Mouse (Mus musculus) lung, adult 2 months (tissue): ENCODE data around the gene Senp3. TPM values are rescaled to one million over a fixed set of nuclear protein-coding genes. Genes with fewer than 3 reads are reported as not detected.

ENCODE experiments used
- DNase-seq: peaks from one replicate; pipeline ENCODE4 v3.0.0; 2022
- H3K4me1 ChIP-seq: fragments of 200-500 bp; 2 replicates; pipeline ENCODE4 v1.6.1; 2011; ENCODE audit warnings: low read length; ENCODE audit not compliant: control insufficient read depth, insufficient read depth
- H3K4me3 ChIP-seq: fragments of 200-500 bp; replicated peaks from 2 replicates; pipeline ENCODE3; 2011; ENCODE audit warnings: low read depth, mild to moderate bottlenecking, control low read depth, low read length; ENCODE audit errors: extremely low read depth
- CTCF ChIP-seq: fragments of 200-500 bp; IDR thresholded peaks from 2 replicates; pipeline ENCODE4 v1.5.1; 2011; ENCODE audit warnings: mild to moderate bottlenecking, low read length, control low read depth; ENCODE audit not compliant: insufficient read depth
- POLR2A ChIP-seq: fragments of 200-500 bp; IDR thresholded peaks from 2 replicates; pipeline ENCODE4 v1.6.1; 2011; ENCODE audit warnings: low read depth, mild to moderate bottlenecking, control low read depth, low read length, borderline replicate concordance; ENCODE audit errors: extremely low read depth
- WGBS: fragments of 180-500 bp; shearing (Covaris S2); methylation state at CpG from one replicate; pipeline ENCODE4 v1.1.7; 2018; 5-methylcytosine and 5-hydroxymethylcytosine counted together
- polyA plus RNA-seq: library from polyadenylated mRNA; depleted of rRNA; stranded (reverse); fragments of >200 nt; gene quantifications from 2 replicates; pipeline ENCODE4 v1.2.3, GENCODE M21; 2012

The Senp3 gene
- polyA plus RNA-seq, 1 experiment: 55.0 TPM

DNA sequence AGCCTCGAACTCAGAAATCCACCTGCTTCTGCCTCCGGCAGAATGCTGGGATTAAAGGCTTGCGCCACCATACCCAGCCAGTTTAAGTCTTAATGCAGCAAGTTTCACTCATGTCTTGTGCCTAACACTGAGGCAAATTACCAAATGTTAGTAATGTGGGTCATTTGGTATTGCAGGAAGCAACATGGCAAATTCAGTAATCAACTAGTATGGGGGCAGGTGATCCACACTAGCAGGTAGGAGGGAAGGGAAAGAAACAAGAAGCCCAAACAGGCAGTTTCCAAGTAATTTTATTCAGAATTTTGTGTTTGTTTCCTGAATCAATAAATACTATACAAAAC is 15.2 kb downstream of the Senp3 start:
- 85% methylated on average over 3 of the region's 3 CpGs for WGBS
- no peak for TF ChIP-seq CTCF
- no peak for TF ChIP-seq POLR2A
- peaks cover 13% of the 10 kb centered on the region for H3K4me1 ChIP-seq
- no peak for DNase-seq
- no peak overlapping the region for H3K4me3 ChIP-seq

DNA sequence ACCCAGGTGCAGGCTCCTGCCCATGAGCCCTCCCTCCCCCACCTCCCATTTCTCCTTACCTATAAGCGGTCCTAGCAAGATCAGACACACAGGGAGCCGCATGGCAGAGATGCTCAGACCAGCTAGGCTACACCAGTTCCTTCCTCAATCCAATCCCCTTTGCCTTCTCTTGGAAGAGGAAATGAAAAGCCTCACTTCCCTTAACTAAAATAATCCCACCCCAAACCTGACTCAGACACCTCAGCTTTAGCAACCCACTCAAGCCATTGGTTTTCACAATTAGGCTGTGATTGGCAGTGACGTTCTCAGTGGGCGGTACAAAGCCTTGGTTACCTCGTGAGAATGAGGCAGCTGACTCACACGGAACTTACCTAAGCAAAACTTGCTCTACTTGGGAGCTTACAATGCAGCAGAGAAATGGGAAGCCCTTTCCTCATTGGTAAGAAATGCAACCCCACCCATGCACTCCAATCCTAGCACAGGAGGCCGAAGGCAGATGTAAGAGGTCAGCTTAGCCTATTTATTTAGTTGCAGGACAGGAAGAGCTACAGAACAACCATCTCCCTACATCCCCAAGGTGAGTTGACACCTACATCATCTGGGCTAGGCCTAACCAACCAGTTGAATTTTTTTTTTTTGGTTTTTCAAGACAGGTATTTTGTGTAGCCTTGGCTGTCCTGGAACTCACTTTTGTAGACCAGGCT is 15.8 kb downstream of the Senp3 start, which contains the start of gene Cd68:
TSS of gene Cd68 (minus strand) at position 193 of the 704 bp plus-strand sequence.
- TF ChIP-seq CTCF: no peak
- no peak for TF ChIP-seq POLR2A
- WGBS: 37% methylated on average over 7 of the region's 7 CpGs
- Histone ChIP-seq H3K4me3 (peak within 1 kb of the TSS; percentile 4), H3K4me1 (peaks cover 13% of the 10 kb centered on the region)
- DNase-seq: no peak

- no peak for DNase-seq
- WGBS: 64% methylated on average over 9 of the region's 9 CpGs
- Histone ChIP-seq H3K4me1 (peaks cover 9% of the 10 kb centered on the region), H3K4me3 (peak overlapping the region; percentile 4)
- TF ChIP-seq CTCF (no peak), POLR2A (no peak)
Observed at GRCm38 (mm10) chr11:69665457-69665960, 16.4 kb downstream of the Senp3 start.

DNA sequence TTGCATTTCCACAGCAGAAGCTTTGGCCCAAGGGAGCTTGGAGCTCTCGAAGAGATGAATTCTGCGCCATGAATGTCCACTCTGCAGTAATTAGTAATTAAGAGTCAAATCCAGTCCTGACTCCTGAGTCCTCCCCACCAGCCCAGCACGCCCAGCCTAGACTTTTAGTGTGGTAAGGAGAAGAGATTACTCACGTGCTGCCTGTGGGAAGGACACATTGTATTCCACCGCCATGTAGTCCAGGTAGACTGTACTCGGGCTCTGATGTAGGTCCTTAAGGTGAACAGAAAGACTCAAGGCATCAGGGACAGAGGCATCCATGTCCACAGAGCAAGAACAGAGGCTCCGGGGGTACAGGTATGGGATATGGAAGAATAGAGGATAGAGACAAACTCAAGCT is 17.0 kb downstream of the Senp3 start:
- 87% methylated on average over 7 of the region's 7 CpGs for WGBS
- DNase-seq: no peak
- TF ChIP-seq POLR2A (no peak), CTCF (no peak)
- no peak overlapping the region for H3K4me3 ChIP-seq
- peaks cover 7% of the 10 kb centered on the region for H3K4me1 ChIP-seq

- peaks cover 4% of the 10 kb centered on the region for H3K4me1 ChIP-seq
- TF ChIP-seq CTCF (no peak), POLR2A (no peak)
- DNase-seq: no peak
- H3K4me3 ChIP-seq: no peak overlapping the region
- WGBS: 69% methylated on average over 6 of the region's 6 CpGs
Observed at GRCm38 (mm10) chr11:69663795-69664194, 18.1 kb downstream of the Senp3 start.

GRCm38 (mm10) chr11:69662967-69663671 is 18.8 kb downstream of the Senp3 start:
- TF ChIP-seq POLR2A (no peak), CTCF (no peak)
- Histone ChIP-seq H3K4me3 (peak overlapping the region; percentile 96), H3K4me1 (peaks cover 4% of the 10 kb centered on the region)
- DNase-seq: no peak
- WGBS: 62% methylated on average over 13 of the region's 13 CpGs

- H3K4me1 ChIP-seq: peaks cover 4% of the 10 kb centered on the region
- H3K4me3 ChIP-seq: peak within 1 kb of the TSS; percentile 96
- WGBS: under 1% methylated on average over 48 of the region's 48 CpGs
- TF ChIP-seq CTCF (0 out of 2 replicates have a peak, but pooled peaks have one; percentile 23), POLR2A (peak; percentile 92)
- DNase-seq: peak; percentile 92
Observed at GRCm38 (mm10) chr11:69662213-69662966, 19.5 kb downstream of the Senp3 start, which contains the start of gene Mpdu1. TSS of gene Mpdu1 (minus strand) at chr11:69662642.

GRCm38 (mm10) chr11:69661221-69661881 is 20.5 kb downstream of the Senp3 start:
- WGBS: 54% methylated on average over 3 of the region's 3 CpGs
- H3K4me3 ChIP-seq: peak overlapping the region; percentile 96
- no peak for DNase-seq
- H3K4me1 ChIP-seq: peaks cover 4% of the 10 kb centered on the region
- TF ChIP-seq POLR2A: no peak
- no peak for TF ChIP-seq CTCF

DNA sequence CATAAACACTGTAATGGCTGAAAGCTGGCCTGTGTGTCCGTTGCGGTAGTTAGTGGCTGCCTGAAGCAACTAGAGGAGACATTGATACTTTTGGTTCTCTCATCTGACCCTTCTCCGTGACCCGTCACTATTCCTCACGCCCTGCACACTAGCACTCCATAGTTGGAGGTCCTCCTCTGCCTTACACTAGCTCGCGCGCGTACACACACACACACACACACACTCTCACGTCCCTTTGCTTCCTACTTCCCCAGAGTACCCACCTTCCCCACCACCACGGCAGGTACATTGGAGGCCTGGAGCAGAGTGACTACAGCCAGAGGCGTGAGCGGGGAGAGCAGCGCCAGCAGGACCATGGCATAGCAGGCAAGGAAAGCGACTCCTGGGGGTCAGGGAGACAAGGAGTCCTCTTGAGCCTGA is 24.4 kb downstream of the Senp3 start:
- DNase-seq: no peak
- WGBS: 81% methylated on average over 15 of the region's 15 CpGs
- Histone ChIP-seq H3K4me1 (no peaks in the 10 kb centered on the region), H3K4me3 (no peak overlapping the region)
- no peak for TF ChIP-seq CTCF
- TF ChIP-seq POLR2A: no peak
